Mouse (Mus musculus) adrenal gland, adult 8-10 months (tissue): Measurements from ENCODE around the gene Defb47. TPM values are rescaled to one million over a fixed set of nuclear protein-coding genes. Genes with fewer than 3 reads are reported as not detected.

ENCODE experiments used
- DNase-seq: peaks from one replicate; pipeline ENCODE4 v3.0.0; 2022
- total RNA-seq, 4 experiments: library from RNA; stranded (reverse); gene quantifications; 2 replicates each; pipeline ENCODE4 v1.2.4; 2022

Defb47 gene
- not detected for total RNA-seq

GRCm38 (mm10) chr14:62997777-62998176 lies at the start of gene Defb47:
TSS of gene Defb47 (plus strand) at chr14:62998077.
- DNase-seq, result no peak

GRCm38 (mm10) chr14:62956091-62956490 lies 41.8 kb upstream of the Defb47 start:
- DNase-seq, result no peak

GRCm38 (mm10) chr14:62963632-62964031 lies 34.2 kb upstream of the Defb47 start:
- no peak for DNase-seq

- no peak for DNase-seq
Observed at GRCm38 (mm10) chr14:62965342-62965741, 32.5 kb upstream of the Defb47 start.

GRCm38 (mm10) chr14:62965811-62966520 lies 31.9 kb upstream of the Defb47 start:
- no peak for DNase-seq

- peak; percentile 27 for DNase-seq
Observed at GRCm38 (mm10) chr14:62975046-62975445, 22.8 kb upstream of the Defb47 start.

- no peak for DNase-seq
Observed at GRCm38 (mm10) chr14:62979815-62980214, 18.1 kb upstream of the Defb47 start.

GRCm38 (mm10) chr14:62984410-62984809 lies 13.5 kb upstream of the Defb47 start, which contains the start of gene Defb48:
TSS of gene Defb48 (minus strand) at chr14:62984510.
- no peak for DNase-seq

GRCm38 (mm10) chr14:62991271-62991670 lies 6.6 kb upstream of the Defb47 start:
- DNase-seq, result no peak

- no peak for DNase-seq
Observed at GRCm38 (mm10) chr14:62991849-62992510, 5.9 kb upstream of the Defb47 start.

- DNase-seq, result no peak
Observed at GRCm38 (mm10) chr14:62998977-62999376, 1.1 kb downstream of the Defb47 start.

- peak; percentile 30 for DNase-seq
Observed at GRCm38 (mm10) chr14:63002588-63002987, 4.7 kb downstream of the Defb47 start.

- DNase-seq, result no peak
Observed at GRCm38 (mm10) chr14:63011471-63011870, 13.6 kb downstream of the Defb47 start, which contains the start of gene Defb43. TSS of gene Defb43 (plus strand) at chr14:63011771.

- no peak for DNase-seq
Observed at GRCm38 (mm10) chr14:63013082-63013481, 15.2 kb downstream of the Defb47 start.

- no peak for DNase-seq
Observed at GRCm38 (mm10) chr14:63014667-63015066, 16.8 kb downstream of the Defb47 start.

GRCm38 (mm10) chr14:63020524-63021156 lies 22.8 kb downstream of the Defb47 start:
- no peak for DNase-seq

- no peak for DNase-seq
Observed at GRCm38 (mm10) chr14:63046691-63047090, 48.8 kb downstream of the Defb47 start, which contains the start of gene Defb42. TSS of gene Defb42 (plus strand) at chr14:63046991.

GRCm38 (mm10) chr14:63049910-63050370 lies 52.1 kb downstream of the Defb47 start, which contains the start of gene Defb30:
TSS of gene Defb30 (minus strand) at chr14:63049960.
- DNase-seq, result no peak

Other genes starting within 250 kb of the Defb47 start
- gene Ints6, start 236.9 kb upstream of the Defb47 start, total RNA-seq, result 10 to 100 TPM; 53.6 to 71.6 (median 58.9) TPM
- 10 to 100 TPM; 39.7 to 40.5 (median 40.0) TPM for gene Wdfy2, start 160.4 kb upstream of the Defb47 start, total RNA-seq
- gene Defb48, start 13.6 kb upstream of the Defb47 start, total RNA-seq, result not detected
- not detected for gene Defb43, start 13.7 kb downstream of the Defb47 start, total RNA-seq
- under 1 TPM in 2 of 4 experiments, not detected in 2; 0.56 to 0.62 TPM for gene Defb42, start 48.9 kb downstream of the Defb47 start, total RNA-seq
- gene Defb30, start 51.9 kb downstream of the Defb47 start, total RNA-seq, result not detected